Mouse (Mus musculus): ENCODE measurements around the gene Asphd1.

Gene Asphd1

DNA sequence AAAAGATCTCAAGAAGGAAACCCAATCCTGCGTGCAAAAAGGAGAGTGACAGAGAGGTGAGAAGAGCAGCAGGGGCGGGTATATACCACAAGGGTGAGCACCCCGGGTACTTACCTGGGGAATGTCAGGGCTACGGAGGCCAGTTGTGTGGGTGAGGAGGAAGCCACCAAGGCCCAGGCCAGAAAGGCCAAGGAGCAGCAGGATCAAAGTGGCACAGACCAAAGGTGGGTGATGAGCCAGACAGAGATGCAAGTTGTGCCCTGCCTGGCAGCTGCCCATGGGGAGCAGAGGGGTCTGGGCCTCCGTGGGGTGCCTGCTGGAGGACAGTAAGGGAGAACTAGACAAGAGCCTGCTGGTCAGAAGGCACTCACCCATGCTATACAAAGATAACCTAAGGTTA is 52.5 kb downstream of the Asphd1 start:
- peak; percentile 47 for DNase-seq (ENCODE audit: low spot score)

Data from testis, postnatal 10 days (tissue).